Mouse (Mus musculus) embryonic facial prominence, embryonic 15.5 days (tissue): ENCODE measurements around the gene Vmn2r90. TPM values are rescaled to one million over a fixed set of nuclear protein-coding genes. Genes with fewer than 3 reads are reported as not detected.
"Not testable (repeated sequence)": the region's sequence is repeated elsewhere in the genome, so short reads cannot be mapped to it uniquely, and the experiment has no call there.

ENCODE experiments used
- ATAC-seq: fragments of 200-750 bp; cut with Nextera tagmentation; 2 replicates; pipeline ENCODE4 v1.8.0; 2017; ENCODE audit warnings: low read depth, moderate TSS enrichment; ENCODE audit not compliant: insufficient number of reproducible peaks, low FRiP score, low TSS enrichment
- H3K27ac ChIP-seq: fragments of 300-500 bp; sonication (generic); replicated peaks from 2 replicates; pipeline ENCODE4 v1.5.1; 2015; ENCODE audit warnings: mild to moderate bottlenecking, inconsistent platforms
- H3K27me3 ChIP-seq: fragments of 300-500 bp; sonication (generic); 2 replicates; pipeline ENCODE4 v1.6.1; 2015; ENCODE audit warnings: inconsistent platforms
- H3K36me3 ChIP-seq: fragments of 300-500 bp; sonication (generic); 2 replicates; pipeline ENCODE4 v1.6.1; 2015; ENCODE audit warnings: mild to moderate bottlenecking, inconsistent platforms
- H3K4me1 ChIP-seq: fragments of 300-500 bp; sonication (generic); 2 replicates; pipeline ENCODE4 v1.6.1; 2015; ENCODE audit warnings: inconsistent platforms
- H3K4me2 ChIP-seq: fragments of 300-500 bp; sonication (generic); replicated peaks from 2 replicates; pipeline ENCODE4 v1.6.1; 2015; ENCODE audit warnings: mild to moderate bottlenecking, inconsistent platforms
- H3K4me3 ChIP-seq: fragments of 300-500 bp; sonication (generic); replicated peaks from 2 replicates; pipeline ENCODE4 v1.5.1; 2015; ENCODE audit warnings: mild to moderate bottlenecking, inconsistent platforms
- H3K9ac ChIP-seq: fragments of 300-500 bp; sonication (generic); 2 replicates; pipeline ENCODE4 v1.6.1; 2015; ENCODE audit warnings: inconsistent platforms
- H3K9me3 ChIP-seq: fragments of 300-500 bp; sonication (generic); replicated peaks from 2 replicates; pipeline ENCODE4 v1.6.1; 2016; ENCODE audit warnings: inconsistent platforms
- WGBS: fragments of 180-500 bp; shearing (Covaris S2); methylation state at CpG from one replicate; pipeline ENCODE4 v1.1.7; 2015; 5-methylcytosine and 5-hydroxymethylcytosine counted together
- polyA plus RNA-seq: library from polyadenylated mRNA; unstranded; fragments of >200 nt; fragmentation: Nextera tagmentation; extraction: Ambion mirVana; gene quantifications from 2 replicates; pipeline ENCODE4 v1.2.1, GENCODE M21; 2015

The Vmn2r90 gene
- not detected in 2 replicates for polyA plus RNA-seq

- Histone ChIP-seq H3K36me3 (no peaks in the 10 kb centered on the region), H3K9ac (no peak within 1 kb of the TSS), H3K27me3 (no peaks in the 10 kb centered on the region), H3K9me3 (no peaks in the 10 kb centered on the region), H3K27ac (no peak within 1 kb of the TSS), H3K4me3 (no peak within 1 kb of the TSS), H3K4me2 (no peak within 1 kb of the TSS), H3K4me1 (no peaks in the 10 kb centered on the region)
- ATAC-seq: no peak
- WGBS: 35% methylated on average over 1 of the region's 1 CpGs
Observed at GRCm38 (mm10) chr17:17703447-17703846, at the start of gene Vmn2r90. TSS of gene Vmn2r90 (plus strand) at chr17:17703747.

GRCm38 (mm10) chr17:17654997-17655828 lies 48.3 kb upstream of the Vmn2r90 start:
- Histone ChIP-seq H3K4me1 (no peaks in the 10 kb centered on the region), H3K27ac (no peak overlapping the region), H3K4me3 (no peak overlapping the region), H3K9me3 (no peaks in the 10 kb centered on the region), H3K27me3 (no peaks in the 10 kb centered on the region), H3K9ac (no peak overlapping the region), H3K36me3 (no peaks in the 10 kb centered on the region), H3K4me2 (no peak overlapping the region)
- WGBS: 35% methylated on average over 10 of the region's 10 CpGs
- ATAC-seq: no peak

- WGBS: 51% methylated on average over 2 of the region's 2 CpGs
Observed at GRCm38 (mm10) chr17:17655829-17656176, 47.7 kb upstream of the Vmn2r90 start.

DNA sequence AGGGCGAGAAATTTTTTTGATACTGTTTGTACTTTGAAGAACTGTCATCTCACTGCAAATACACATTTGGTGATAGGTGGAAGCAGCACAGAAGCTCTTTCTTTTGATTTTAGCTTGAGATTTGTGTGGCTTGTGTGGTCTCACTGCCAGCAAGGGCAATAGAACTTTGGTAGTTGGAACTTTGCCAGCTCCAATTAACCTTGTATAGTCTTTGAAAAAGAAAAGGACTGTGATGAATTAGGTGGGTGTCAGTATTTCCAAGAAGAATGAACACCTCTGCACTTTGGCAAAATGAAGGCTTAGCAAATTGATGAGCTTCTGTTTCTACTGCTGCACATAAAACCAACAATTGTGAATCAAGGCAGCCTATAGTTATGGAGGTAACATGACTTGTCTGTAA lies 24.8 kb upstream of the Vmn2r90 start:
- no peak overlapping the region for H3K27ac ChIP-seq
- no peaks in the 10 kb centered on the region for H3K9me3 ChIP-seq
- H3K4me3 ChIP-seq: no peak overlapping the region
- no peaks in the 10 kb centered on the region for H3K36me3 ChIP-seq
- H3K4me2 ChIP-seq: no peak overlapping the region
- 68% methylated on average over 1 of the region's 1 CpGs for WGBS
- H3K4me1 ChIP-seq: no peaks in the 10 kb centered on the region
- no peak overlapping the region for H3K9ac ChIP-seq
- no peaks in the 10 kb centered on the region for H3K27me3 ChIP-seq
- ATAC-seq: no peak

More at GRCm38 (mm10) chr17:17655829-17656176, 47.7 kb upstream of the Vmn2r90 start:
- H3K36me3 ChIP-seq: no peaks in the 10 kb centered on the region
- no peak overlapping the region for H3K27ac ChIP-seq
- no peak overlapping the region for H3K4me2 ChIP-seq
- ATAC-seq: no peak
- H3K4me1 ChIP-seq: no peaks in the 10 kb centered on the region
- H3K4me3 ChIP-seq: no peak overlapping the region
- H3K27me3 ChIP-seq: no peaks in the 10 kb centered on the region
- no peak overlapping the region for H3K9ac ChIP-seq
- H3K9me3 ChIP-seq: no peaks in the 10 kb centered on the region

- Histone ChIP-seq H3K27ac (no peak overlapping the region), H3K4me3 (no peak overlapping the region), H3K36me3 (no peaks in the 10 kb centered on the region), H3K4me2 (no peak overlapping the region), H3K9me3 (no peaks in the 10 kb centered on the region), H3K9ac (no peak overlapping the region), H3K4me1 (no peaks in the 10 kb centered on the region), H3K27me3 (no peaks in the 10 kb centered on the region)
- ATAC-seq: no peak
- WGBS: 55% methylated on average over 2 of the region's 2 CpGs
Observed at GRCm38 (mm10) chr17:17690659-17691058, 12.9 kb upstream of the Vmn2r90 start.

- ATAC-seq, H3K27ac ChIP-seq, H3K4me1 ChIP-seq, H3K4me3 ChIP-seq, H3K36me3 ChIP-seq, H3K4me2 ChIP-seq, H3K9me3 ChIP-seq, H3K27me3 ChIP-seq, H3K9ac ChIP-seq: not testable (repeated sequence)
- WGBS: 77% methylated on average over 4 of the region's 4 CpGs
Observed at GRCm38 (mm10) chr17:17732396-17732795, 28.8 kb downstream of the Vmn2r90 start.

- Histone ChIP-seq H3K4me1 (no peaks in the 10 kb centered on the region), H3K9ac (no peak overlapping the region), H3K27me3 (no peaks in the 10 kb centered on the region), H3K36me3 (no peaks in the 10 kb centered on the region), H3K4me2 (no peak overlapping the region), H3K9me3 (no peaks in the 10 kb centered on the region), H3K27ac (no peak overlapping the region), H3K4me3 (no peak overlapping the region)
- ATAC-seq: no peak
- 89% methylated on average over 1 of the region's 1 CpGs for WGBS
Observed at GRCm38 (mm10) chr17:17738635-17739034, 35.1 kb downstream of the Vmn2r90 start.

DNA sequence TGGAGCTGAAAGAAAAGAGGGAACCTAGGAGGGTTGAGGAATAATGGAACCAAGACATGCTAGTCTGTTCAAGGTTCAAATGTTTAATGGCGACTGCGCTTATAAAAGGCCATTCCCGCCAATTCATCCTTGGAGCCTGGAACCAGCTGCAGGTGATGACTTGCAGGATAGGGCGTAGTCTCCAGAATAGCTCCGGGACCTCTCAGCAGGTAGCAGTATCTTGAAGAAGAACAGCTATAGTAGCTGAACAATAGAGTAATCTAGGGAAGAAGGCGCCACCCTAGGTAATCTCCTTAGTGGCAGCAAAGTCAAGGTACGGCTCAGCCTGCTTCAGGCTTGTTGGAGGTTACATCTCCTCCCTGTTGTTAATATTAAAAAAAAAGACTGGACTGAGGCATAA lies 35.8 kb downstream of the Vmn2r90 start:
- not testable (repeated sequence) for H3K27ac ChIP-seq, H3K27me3 ChIP-seq, H3K36me3 ChIP-seq, H3K4me1 ChIP-seq, H3K9ac ChIP-seq, H3K4me3 ChIP-seq, H3K9me3 ChIP-seq, H3K4me2 ChIP-seq, ATAC-seq
- WGBS: 97% methylated on average over 7 of the region's 7 CpGs

DNA sequence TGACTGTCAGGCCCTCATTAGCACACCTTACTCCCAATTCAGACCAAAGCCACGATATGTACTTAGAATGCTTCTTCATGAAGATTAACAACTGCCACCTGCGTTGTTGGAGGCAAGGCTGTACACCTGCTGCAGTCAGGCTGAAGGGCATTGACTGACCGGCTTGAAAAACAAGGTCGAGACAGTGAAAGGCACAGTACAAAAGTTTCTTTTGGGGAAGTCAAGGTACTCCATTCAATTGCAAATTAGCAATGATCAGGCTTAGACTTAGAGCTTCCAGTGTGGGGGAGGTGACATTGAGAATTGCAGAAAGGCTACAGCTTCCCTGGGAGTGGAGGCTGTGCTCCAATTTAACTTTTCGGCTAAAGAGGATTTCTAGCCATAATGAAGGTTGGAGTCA lies 36.4 kb downstream of the Vmn2r90 start:
- H3K27me3 ChIP-seq, H3K4me2 ChIP-seq, H3K27ac ChIP-seq, H3K36me3 ChIP-seq, H3K4me1 ChIP-seq, ATAC-seq, H3K9ac ChIP-seq, H3K9me3 ChIP-seq, H3K4me3 ChIP-seq: not testable (repeated sequence)
- 82% methylated on average over 5 of the region's 5 CpGs for WGBS

DNA sequence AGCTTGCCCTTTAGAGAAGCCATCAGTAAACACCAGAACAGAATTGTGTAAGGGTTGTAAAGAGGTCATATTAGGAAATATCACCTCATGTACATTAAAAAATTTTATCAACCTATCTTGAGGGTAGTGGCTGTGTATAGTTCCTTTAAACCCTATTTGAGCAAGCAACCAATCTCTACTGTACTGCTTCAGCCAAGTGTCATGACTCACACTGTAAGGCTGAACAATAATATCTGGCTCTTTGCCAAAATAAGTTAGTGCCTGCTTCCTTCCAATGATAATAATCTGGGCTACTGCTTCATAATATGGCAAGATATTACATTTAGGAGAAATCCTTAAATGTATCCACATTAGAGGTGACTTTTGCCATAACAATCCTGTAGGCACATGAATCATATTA lies 38.0 kb downstream of the Vmn2r90 start:
- H3K27ac ChIP-seq, H3K4me1 ChIP-seq, H3K4me2 ChIP-seq, H3K36me3 ChIP-seq, H3K9me3 ChIP-seq, H3K27me3 ChIP-seq, H3K4me3 ChIP-seq, ATAC-seq, H3K9ac ChIP-seq: not testable (repeated sequence)

- 4% methylated on average over 4 of the region's 4 CpGs for WGBS
- H3K27me3 ChIP-seq, H3K4me1 ChIP-seq, H3K27ac ChIP-seq, H3K4me3 ChIP-seq, H3K36me3 ChIP-seq, H3K9ac ChIP-seq, H3K9me3 ChIP-seq, H3K4me2 ChIP-seq, ATAC-seq: not testable (repeated sequence)
Observed at GRCm38 (mm10) chr17:17749371-17749770, 45.8 kb downstream of the Vmn2r90 start.

GRCm38 (mm10) chr17:17762614-17763293 lies 59.2 kb downstream of the Vmn2r90 start:
- no peaks in the 10 kb centered on the region for H3K9me3 ChIP-seq
- no peak overlapping the region for H3K27ac ChIP-seq
- no peak for ATAC-seq
- no peak overlapping the region for H3K4me2 ChIP-seq
- H3K9ac ChIP-seq: no peak overlapping the region
- H3K36me3 ChIP-seq: no peaks in the 10 kb centered on the region
- H3K4me1 ChIP-seq: no peaks in the 10 kb centered on the region
- H3K4me3 ChIP-seq: no peak overlapping the region
- H3K27me3 ChIP-seq: no peaks in the 10 kb centered on the region
- 83% methylated on average over 1 of the region's 1 CpGs for WGBS
